Mouse (Mus musculus) testis, adult 2 months (tissue): ENCODE results near the gene Kcnk15.

ENCODE experiments used
- CTCF ChIP-seq: fragments of 200-500 bp; IDR thresholded peaks from 2 replicates; pipeline ENCODE4 v1.5.1; 2012; ENCODE audit warnings: low read depth, mild to moderate bottlenecking, inconsistent platforms, low read length, moderate library complexity; ENCODE audit not compliant: control insufficient read depth, insufficient read depth, insufficient replicate concordance
- POLR2A ChIP-seq: fragments of 200-500 bp; IDR thresholded peaks from 2 replicates; pipeline ENCODE4 v1.6.1; 2012; ENCODE audit warnings: low read depth, mild to moderate bottlenecking, inconsistent platforms, low read length, moderate library complexity; ENCODE audit not compliant: control insufficient read depth

GRCm38 (mm10) chr2:163874877-163875276 is 21.4 kb downstream of the Kcnk15 start:
- TF ChIP-seq CTCF (no peak), POLR2A (no peak)
